Mouse (Mus musculus): ENCODE measurements at regions not wholly inside any gene's neighbourhood (a gene's known extent, or its start where the extent isn't known, plus 50 kb on each side); places are given as distances from the start of the nearest gene placed in this dataset.
"Not testable (repeated sequence)": the region's sequence is repeated elsewhere in the genome, so short reads cannot be mapped to it uniquely, and the experiment has no call there.

DNA sequence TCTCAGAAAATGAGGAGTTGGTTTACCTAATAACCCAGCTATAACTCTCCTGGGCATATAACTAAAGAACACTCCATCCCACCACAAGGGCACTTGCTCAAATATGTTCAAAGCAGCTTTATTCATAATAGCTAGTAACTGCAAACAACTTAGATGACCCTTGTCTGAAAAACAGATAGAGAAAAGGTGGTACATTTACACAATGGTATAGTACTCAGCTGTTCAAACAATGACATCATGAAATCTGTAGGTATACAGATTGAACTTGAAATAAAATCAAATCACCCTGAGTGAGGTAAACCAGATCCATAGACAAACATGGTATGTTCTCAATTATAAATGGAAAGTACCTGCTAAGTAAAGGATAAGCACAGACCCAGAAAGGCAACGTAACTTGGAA, 721.5 kb upstream of the Intu start:
- H3K27ac ChIP-seq (ENCODE audit: low read depth, low read length), result no peak overlapping the region
- no peaks in the 10 kb centered on the region for H3K27me3 ChIP-seq (replicated peaks; ENCODE audit: control insufficient read depth, insufficient read depth, low read length)
- H3K9ac ChIP-seq (ENCODE audit: low read depth, low read length), result no peak overlapping the region
- WGBS, result 91% methylated on average over 1 of the region's 1 CpGs
- no peaks in the 10 kb centered on the region for H3K4me1 ChIP-seq (ENCODE audit: control insufficient read depth, insufficient read depth, low read depth, low read length)
- H3K36me3 ChIP-seq (ENCODE audit: control insufficient read depth, insufficient read depth, low read length), result no peaks in the 10 kb centered on the region
- no peak overlapping the region for H3K4me2 ChIP-seq (ENCODE audit: low read length)
- no peak overlapping the region for H3K4me3 ChIP-seq (ENCODE audit: low read length)
- no peaks in the 10 kb centered on the region for H3K9me3 ChIP-seq (ENCODE audit: control insufficient read depth, low read length)
- ATAC-seq, result no peak

DNA sequence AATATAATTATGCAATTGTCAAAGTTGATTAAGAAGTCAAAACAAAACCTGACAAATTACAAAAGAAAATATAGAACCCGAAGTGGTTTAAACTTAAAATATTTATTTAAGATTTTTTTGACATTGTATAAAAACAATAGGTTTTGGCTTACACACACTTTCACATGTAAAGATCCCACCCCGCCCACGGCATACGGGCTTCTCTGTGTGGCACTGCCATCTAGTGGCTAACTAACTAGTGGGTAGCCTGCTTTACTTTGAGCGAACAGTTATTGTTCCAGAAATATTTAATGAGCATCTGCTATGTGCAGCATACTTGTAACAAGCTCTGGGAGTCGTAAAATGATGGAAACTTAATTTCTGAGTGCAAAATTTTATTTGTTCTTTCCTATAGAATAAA, 716.3 kb upstream of the Intu start:
- Histone ChIP-seq H3K4me1 (ENCODE audit: control insufficient read depth, insufficient read depth, low read depth, low read length) (no peaks in the 10 kb centered on the region), H3K36me3 (ENCODE audit: control insufficient read depth, insufficient read depth, low read length) (no peaks in the 10 kb centered on the region), H3K4me2 (ENCODE audit: low read length) (no peak overlapping the region), H3K4me3 (ENCODE audit: low read length) (no peak overlapping the region), H3K27me3 (replicated peaks; ENCODE audit: control insufficient read depth, insufficient read depth, low read length) (no peaks in the 10 kb centered on the region), H3K27ac (ENCODE audit: low read depth, low read length) (no peak overlapping the region), H3K9me3 (ENCODE audit: control insufficient read depth, low read length) (no peaks in the 10 kb centered on the region), H3K9ac (ENCODE audit: low read depth, low read length) (no peak overlapping the region)
- WGBS, result 30% methylated on average over 6 of the region's 6 CpGs
- ATAC-seq, result peak; percentile 82

DNA sequence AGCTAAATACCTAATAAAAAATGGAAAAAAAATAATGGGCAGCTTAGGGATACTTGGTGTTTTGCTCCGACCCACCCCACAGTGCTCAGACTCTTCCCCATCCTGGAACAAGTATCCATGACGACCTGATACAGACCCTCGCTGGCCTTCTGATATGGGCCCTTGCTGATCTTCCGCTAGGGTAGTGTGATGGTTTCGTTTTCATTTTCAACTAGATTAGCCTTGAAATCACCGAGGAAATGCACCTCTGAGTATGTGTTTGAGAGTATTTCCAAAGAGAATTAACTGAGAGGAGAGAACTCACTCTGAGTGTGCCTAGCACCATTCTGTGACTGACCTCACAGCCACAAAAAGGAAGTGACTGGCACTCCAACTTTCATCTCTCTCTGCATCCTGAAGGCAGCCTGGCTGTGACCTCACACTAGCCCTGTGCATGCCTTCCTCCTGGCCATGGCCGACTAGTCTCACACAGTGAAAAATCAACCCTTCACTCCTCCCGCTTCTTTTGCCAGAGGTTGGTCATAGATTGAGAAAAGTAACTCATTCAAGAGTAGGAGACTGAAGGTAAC, 700.5 kb upstream of the Intu start:
- Histone ChIP-seq H3K27me3 (replicated peaks; ENCODE audit: control insufficient read depth, insufficient read depth, low read length) (no peaks in the 10 kb centered on the region), H3K36me3 (ENCODE audit: control insufficient read depth, insufficient read depth, low read length) (no peaks in the 10 kb centered on the region), H3K9ac (ENCODE audit: low read depth, low read length) (no peak overlapping the region), H3K4me3 (ENCODE audit: low read length) (no peak overlapping the region), H3K4me1 (ENCODE audit: control insufficient read depth, insufficient read depth, low read depth, low read length) (no peaks in the 10 kb centered on the region), H3K4me2 (ENCODE audit: low read length) (no peak overlapping the region), H3K9me3 (ENCODE audit: control insufficient read depth, low read length) (no peaks in the 10 kb centered on the region), H3K27ac (ENCODE audit: low read depth, low read length) (no peak overlapping the region)
- WGBS, result 90% methylated on average over 8 of the region's 8 CpGs
- ATAC-seq, result no peak

DNA sequence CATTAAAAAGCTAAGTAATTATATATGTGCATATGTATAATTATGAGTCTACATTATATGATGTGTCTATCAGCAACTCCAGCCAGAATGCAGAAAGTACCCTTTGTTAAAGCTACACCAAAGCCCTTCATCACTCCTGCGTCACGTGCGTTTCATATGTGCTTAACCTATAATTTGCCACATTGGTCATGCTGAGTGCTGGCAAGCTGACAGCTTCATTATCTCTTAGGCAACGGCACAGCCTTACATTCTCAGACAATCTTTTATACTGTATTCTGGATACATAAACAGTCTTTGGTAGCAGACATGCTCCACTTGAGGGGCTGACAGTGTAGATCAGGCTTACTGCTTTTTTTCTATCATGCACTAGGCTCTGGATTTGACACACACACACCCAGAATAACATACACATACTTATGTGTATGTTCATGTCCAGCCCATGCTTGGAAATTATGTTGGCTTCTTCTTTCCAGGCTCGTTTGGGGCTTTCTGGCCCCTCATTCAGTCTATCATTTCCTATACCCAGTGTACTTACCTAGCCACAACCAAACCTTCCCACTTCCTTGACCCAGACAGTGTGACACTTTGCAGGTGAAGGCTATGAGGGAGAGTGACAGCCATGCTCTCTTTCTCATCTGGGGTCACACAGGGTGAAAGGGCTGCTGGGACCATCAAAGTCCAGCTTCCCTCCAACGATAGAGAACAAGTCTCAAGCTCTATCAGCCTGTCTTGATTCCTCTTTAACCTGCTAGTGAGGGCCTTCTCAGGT, 692.5 kb upstream of the Intu start:
- ATAC-seq, result peak; percentile 77
- no peaks in the 10 kb centered on the region for H3K9me3 ChIP-seq (ENCODE audit: control insufficient read depth, low read length)
- H3K4me3 ChIP-seq (ENCODE audit: low read length), result no peak overlapping the region
- no peaks in the 10 kb centered on the region for H3K27me3 ChIP-seq (replicated peaks; ENCODE audit: control insufficient read depth, insufficient read depth, low read length)
- H3K9ac ChIP-seq (ENCODE audit: low read depth, low read length), result no peak overlapping the region
- no peaks in the 10 kb centered on the region for H3K36me3 ChIP-seq (ENCODE audit: control insufficient read depth, insufficient read depth, low read length)
- H3K27ac ChIP-seq (ENCODE audit: low read depth, low read length), result no peak overlapping the region
- H3K4me2 ChIP-seq (ENCODE audit: low read length), result no peak overlapping the region
- no peaks in the 10 kb centered on the region for H3K4me1 ChIP-seq (ENCODE audit: control insufficient read depth, insufficient read depth, low read depth, low read length)
- WGBS, result 34% methylated on average over 6 of the region's 6 CpGs

DNA sequence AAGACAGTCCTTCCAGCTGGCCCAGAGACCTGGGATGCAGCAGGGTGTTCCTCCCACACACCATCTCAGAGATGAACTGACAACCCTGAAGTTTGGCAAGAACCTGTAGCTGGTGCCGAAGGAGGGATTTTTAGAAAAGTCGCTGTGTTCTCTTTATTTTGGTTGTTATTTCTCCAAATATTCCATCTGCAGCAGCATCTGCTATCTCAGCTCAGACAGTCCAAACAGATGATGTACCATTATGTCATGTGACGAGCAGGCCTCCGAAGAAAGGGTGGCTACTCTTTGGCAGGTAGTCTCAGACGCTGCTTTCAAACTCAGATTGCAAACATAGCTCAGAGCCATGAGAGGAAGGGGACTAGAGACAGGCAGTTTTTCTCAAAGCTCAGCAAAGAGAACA, 690.1 kb upstream of the Intu start:
- H3K4me3 ChIP-seq (ENCODE audit: low read length), result no peak overlapping the region
- no peaks in the 10 kb centered on the region for H3K27me3 ChIP-seq (replicated peaks; ENCODE audit: control insufficient read depth, insufficient read depth, low read length)
- 77% methylated on average over 5 of the region's 5 CpGs for WGBS
- H3K9me3 ChIP-seq (ENCODE audit: control insufficient read depth, low read length), result no peaks in the 10 kb centered on the region
- ATAC-seq, result no peak
- H3K4me1 ChIP-seq (ENCODE audit: control insufficient read depth, insufficient read depth, low read depth, low read length), result no peaks in the 10 kb centered on the region
- H3K9ac ChIP-seq (ENCODE audit: low read depth, low read length), result no peak overlapping the region
- H3K4me2 ChIP-seq (ENCODE audit: low read length), result no peak overlapping the region
- H3K36me3 ChIP-seq (ENCODE audit: control insufficient read depth, insufficient read depth, low read length), result no peaks in the 10 kb centered on the region
- H3K27ac ChIP-seq (ENCODE audit: low read depth, low read length), result no peak overlapping the region

DNA sequence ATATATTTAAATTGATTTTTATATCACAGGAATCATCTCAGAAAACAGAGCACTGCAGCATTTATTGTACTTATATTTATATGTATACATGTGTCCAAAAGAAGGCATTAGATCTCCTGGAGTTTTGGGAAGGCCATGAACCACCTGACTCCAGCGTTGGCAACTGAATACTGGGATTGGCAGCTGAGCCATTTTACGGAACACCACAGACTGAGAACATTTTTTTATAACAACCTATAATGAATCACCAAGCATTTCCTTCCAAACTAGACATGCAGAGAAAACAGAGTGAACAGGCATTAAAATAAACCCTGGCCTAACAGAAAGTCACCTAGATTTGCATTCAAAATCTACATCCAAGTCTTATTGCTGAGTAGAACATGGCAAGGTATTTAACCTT, 686.0 kb upstream of the Intu start:
- WGBS, result 82% methylated on average over 2 of the region's 2 CpGs
- Histone ChIP-seq H3K4me2 (ENCODE audit: low read length) (no peak overlapping the region), H3K36me3 (ENCODE audit: control insufficient read depth, insufficient read depth, low read length) (no peaks in the 10 kb centered on the region), H3K9me3 (ENCODE audit: control insufficient read depth, low read length) (no peaks in the 10 kb centered on the region), H3K27me3 (replicated peaks; ENCODE audit: control insufficient read depth, insufficient read depth, low read length) (no peaks in the 10 kb centered on the region), H3K9ac (ENCODE audit: low read depth, low read length) (no peak overlapping the region), H3K4me3 (ENCODE audit: low read length) (no peak overlapping the region), H3K27ac (ENCODE audit: low read depth, low read length) (no peak overlapping the region), H3K4me1 (ENCODE audit: control insufficient read depth, insufficient read depth, low read depth, low read length) (no peaks in the 10 kb centered on the region)
- no peak for ATAC-seq

DNA sequence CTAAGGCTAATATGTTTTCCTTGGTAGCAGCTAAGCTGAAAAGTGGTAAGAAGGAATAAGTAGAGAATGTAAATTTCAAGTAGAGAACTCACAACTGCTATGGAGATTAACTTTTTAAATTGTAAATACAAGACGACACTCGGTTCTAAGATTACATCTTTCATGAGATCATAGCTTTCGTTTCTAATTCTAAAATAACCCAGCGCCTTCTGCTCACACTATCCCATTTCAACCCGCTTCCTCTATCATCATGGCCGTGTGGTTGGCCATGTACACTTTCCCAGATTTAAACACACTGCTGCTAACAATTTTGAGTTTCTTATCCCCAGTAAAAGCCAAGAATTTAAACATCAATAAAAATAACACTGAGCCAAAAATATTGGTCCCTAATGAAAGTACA, 682.3 kb upstream of the Intu start:
- Histone ChIP-seq H3K4me1 (ENCODE audit: control insufficient read depth, insufficient read depth, low read depth, low read length) (no peaks in the 10 kb centered on the region), H3K4me3 (ENCODE audit: low read length) (no peak overlapping the region), H3K4me2 (ENCODE audit: low read length) (no peak overlapping the region), H3K36me3 (ENCODE audit: control insufficient read depth, insufficient read depth, low read length) (no peaks in the 10 kb centered on the region), H3K27me3 (replicated peaks; ENCODE audit: control insufficient read depth, insufficient read depth, low read length) (no peaks in the 10 kb centered on the region), H3K27ac (ENCODE audit: low read depth, low read length) (no peak overlapping the region), H3K9me3 (ENCODE audit: control insufficient read depth, low read length) (no peaks in the 10 kb centered on the region), H3K9ac (ENCODE audit: low read depth, low read length) (no peak overlapping the region)
- WGBS, result 94% methylated on average over 6 of the region's 6 CpGs
- no peak for ATAC-seq

DNA sequence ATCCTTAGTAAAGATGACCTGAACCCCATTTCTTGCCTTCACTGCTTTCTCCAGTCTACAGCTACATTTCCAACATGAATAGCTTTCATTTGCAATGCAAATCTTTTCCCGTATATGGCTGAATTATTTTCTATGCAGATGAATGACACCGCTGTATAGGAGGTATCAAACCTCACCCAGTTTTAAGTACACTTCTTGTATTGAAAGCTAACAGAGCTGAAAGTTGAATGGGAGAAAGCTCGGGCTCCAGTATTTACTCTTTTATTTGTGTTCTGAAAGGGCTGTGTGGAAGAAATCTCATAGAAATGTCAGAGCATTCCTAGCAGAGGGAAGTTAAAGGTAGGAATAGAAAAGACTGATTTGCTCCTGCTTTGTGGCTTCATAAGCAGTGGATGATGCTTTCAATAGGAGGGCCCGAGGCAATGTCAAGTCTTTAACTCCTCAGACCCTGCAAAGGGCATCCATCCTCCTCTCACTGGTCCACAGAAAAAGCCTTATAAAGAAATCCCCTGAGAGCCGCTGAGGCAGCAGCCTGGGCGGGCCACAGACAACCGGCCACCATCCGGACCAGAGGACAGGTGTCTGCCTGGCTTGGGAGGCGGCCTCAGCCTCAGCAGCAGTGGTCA, 673.8 kb upstream of the Intu start:
- Histone ChIP-seq H3K27me3 (replicated peaks; ENCODE audit: control insufficient read depth, insufficient read depth, low read length) (no peaks in the 10 kb centered on the region), H3K4me2 (ENCODE audit: low read length) (no peak overlapping the region), H3K27ac (ENCODE audit: low read depth, low read length) (no peak overlapping the region), H3K4me1 (ENCODE audit: control insufficient read depth, insufficient read depth, low read depth, low read length) (no peaks in the 10 kb centered on the region), H3K36me3 (ENCODE audit: control insufficient read depth, insufficient read depth, low read length) (no peaks in the 10 kb centered on the region), H3K9ac (ENCODE audit: low read depth, low read length) (no peak overlapping the region), H3K9me3 (ENCODE audit: control insufficient read depth, low read length) (no peaks in the 10 kb centered on the region), H3K4me3 (ENCODE audit: low read length) (no peak overlapping the region)
- 32% methylated on average over 9 of the region's 9 CpGs for WGBS
- ATAC-seq, result no peak

DNA sequence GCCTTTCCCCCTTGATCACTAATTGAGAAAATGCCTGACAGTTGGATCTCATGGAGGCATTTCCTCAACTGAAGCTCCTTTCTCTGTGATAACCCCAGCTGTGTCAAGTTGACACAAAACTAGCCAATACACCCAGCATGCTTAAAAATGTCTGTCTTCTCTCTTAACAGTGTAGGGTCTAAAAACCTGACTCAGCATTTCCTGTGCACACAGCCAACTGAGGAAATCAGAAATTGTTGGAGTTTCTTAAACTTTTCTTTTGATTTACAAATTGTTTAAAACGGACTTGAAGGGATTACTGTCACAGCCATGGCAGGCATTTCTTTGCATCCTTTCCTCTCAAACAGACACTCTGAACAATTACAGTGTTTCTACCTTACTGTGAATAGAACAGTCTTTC, 655.0 kb upstream of the Intu start:
- H3K4me2 ChIP-seq (ENCODE audit: low read length); H3K4me3 ChIP-seq (ENCODE audit: low read length); H3K9me3 ChIP-seq (ENCODE audit: control insufficient read depth, low read length); H3K4me1 ChIP-seq (ENCODE audit: control insufficient read depth, insufficient read depth, low read depth, low read length); H3K36me3 ChIP-seq (ENCODE audit: control insufficient read depth, insufficient read depth, low read length); H3K27me3 ChIP-seq (replicated peaks; ENCODE audit: control insufficient read depth, insufficient read depth, low read length); H3K27ac ChIP-seq (ENCODE audit: low read depth, low read length); ATAC-seq; H3K9ac ChIP-seq (ENCODE audit: low read depth, low read length): not testable (repeated sequence)
- 67% methylated on average over 1 of the region's 1 CpGs for whole genome bisulfite sequencing

Measured in hindbrain, embryonic 16.5 days (tissue).